Mouse (Mus musculus) E14TG2a.4 (cell line): Measurements from ENCODE around the gene Gp1ba.

ENCODE experiments used
- CTCF ChIP-seq: conservative IDR thresholded peaks from 2 replicates; pipeline ENCODE4 v1.5.1; 2014; ENCODE audit warnings: low read length
- NANOG ChIP-seq: IDR thresholded peaks from 2 replicates; pipeline ENCODE4 v1.6.1; 2014; ENCODE audit warnings: borderline replicate concordance, low read length, mixed read lengths
- POU5F1 ChIP-seq: IDR thresholded peaks from 2 replicates; pipeline ENCODE4 v1.6.1; 2014; ENCODE audit warnings: low read length, borderline replicate concordance

- no peak for TF ChIP-seq CTCF
- TF ChIP-seq POU5F1 = no peak
- TF ChIP-seq NANOG = no peak
Observed at GRCm38 (mm10) chr11:70651391-70651790, 12.5 kb downstream of the Gp1ba start.
